Mouse (Mus musculus): ENCODE data around the gene Col15a1.

The Col15a1 gene

GRCm38 (mm10) chr4:47330378-47331052 lies 122.6 kb downstream of the Col15a1 start:
- in situ Hi-C loops (cut with MboI, MseI) = no loop called here

- in situ Hi-C loops (cut with MboI, MseI) = no loop called here
Measured at GRCm38 (mm10) chr4:47332812-47333343, 124.9 kb downstream of the Col15a1 start.

GRCm38 (mm10) chr4:47333541-47333940 lies 125.6 kb downstream of the Col15a1 start:
- in situ Hi-C loops (cut with MboI, MseI) = no loop called here

GRCm38 (mm10) chr4:47336941-47337600 lies 129.1 kb downstream of the Col15a1 start:
- in situ Hi-C loops (cut with MboI, MseI) = no loop called here

GRCm38 (mm10) chr4:47342632-47343031 lies 134.7 kb downstream of the Col15a1 start:
- in situ Hi-C loops (cut with MboI, MseI) = loop anchor here in 1 of 2 experiments (10.0 kb wide), 1 partner anchor 1848 kb away; no protein-coding TSS in a partner anchor

GRCm38 (mm10) chr4:47347022-47347421 lies 139.1 kb downstream of the Col15a1 start:
- in situ Hi-C loops (cut with MboI, MseI) = loop anchor here (5.0 to 10.0 kb wide), 2 partner anchors 95 to 1852 kb away; no protein-coding TSS in a partner anchor

- in situ Hi-C loops (cut with MboI, MseI) = loop anchor here (5.0 to 10.0 kb wide), 3 partner anchors 32 to 1855 kb away; no protein-coding TSS in a partner anchor
Measured at GRCm38 (mm10) chr4:47349759-47350158, 141.8 kb downstream of the Col15a1 start.

- in situ Hi-C loops (cut with MboI, MseI) = loop anchor here in 1 of 2 experiments (5.0 kb wide), 1 partner anchor 34 kb away; no protein-coding TSS in a partner anchor
Measured at GRCm38 (mm10) chr4:47351386-47352049, 143.6 kb downstream of the Col15a1 start.

- in situ Hi-C loops (cut with MboI, MseI) = loop anchor here in 1 of 2 experiments (5.0 kb wide), 1 partner anchor 35 kb away; no protein-coding TSS in a partner anchor
Measured at GRCm38 (mm10) chr4:47352061-47352661, 144.2 kb downstream of the Col15a1 start.

GRCm38 (mm10) chr4:47352803-47353388 lies 144.9 kb downstream of the Col15a1 start, which contains the start of gene Tgfbr1:
Gene Tgfbr1 (plus strand): TSS chr4:47353222.
- in situ Hi-C loops (cut with MboI, MseI) = loop anchor here in 1 of 2 experiments (5.0 kb wide), 1 partner anchor 36 kb away; no protein-coding TSS in a partner anchor

- in situ Hi-C loops (cut with MboI, MseI) = loop anchor here in 1 of 2 experiments (5.0 kb wide), 1 partner anchor 36 kb away; no protein-coding TSS in a partner anchor
Measured at GRCm38 (mm10) chr4:47353416-47354111, 145.6 kb downstream of the Col15a1 start.

- in situ Hi-C loops (cut with MboI, MseI) = loop anchor here in 1 of 2 experiments (5.0 kb wide), 1 partner anchor 37 kb away; no protein-coding TSS in a partner anchor
Measured at GRCm38 (mm10) chr4:47354304-47354703, 146.3 kb downstream of the Col15a1 start.

- in situ Hi-C loops (cut with MboI, MseI) = no loop called here
Measured at GRCm38 (mm10) chr4:47362662-47363061, 154.7 kb downstream of the Col15a1 start.
